Mouse (Mus musculus) hindbrain, embryonic 15.5 days (tissue): Measurements from ENCODE around the gene Cass4. TPM values are rescaled to one million over a fixed set of nuclear protein-coding genes. Genes with fewer than 3 reads are reported as not detected.
A peak's percentile ranks its signal among the peaks of the same experiment; 100 is the strongest.

Experiments used
- ATAC-seq: fragments of 200-750 bp; cut with Nextera tagmentation; 2 replicates; pipeline ENCODE4 v1.8.0; 2017; ENCODE audit warnings: low read depth, moderate number of reproducible peaks, moderate TSS enrichment; ENCODE audit not compliant: low FRiP score
- H3K27ac ChIP-seq: fragments of 300-500 bp; sonication (generic); replicated peaks from 2 replicates; pipeline ENCODE4 v1.5.1; 2015; ENCODE audit warnings: mild to moderate bottlenecking, inconsistent platforms
- H3K27me3 ChIP-seq: fragments of 300-500 bp; sonication (generic); 2 replicates; pipeline ENCODE4 v1.6.1; 2015; ENCODE audit warnings: control low read depth, inconsistent platforms
- H3K36me3 ChIP-seq: fragments of 300-500 bp; sonication (generic); 2 replicates; pipeline ENCODE4 v1.6.1; 2015; ENCODE audit warnings: control low read depth, inconsistent platforms
- H3K4me1 ChIP-seq: fragments of 300-500 bp; sonication (generic); replicated peaks from 2 replicates; pipeline ENCODE4 v1.6.1; 2015; ENCODE audit warnings: control low read depth, inconsistent platforms
- H3K4me2 ChIP-seq: fragments of 300-500 bp; sonication (generic); 2 replicates; pipeline ENCODE4 v1.6.1; 2015; ENCODE audit warnings: moderate library complexity, mild to moderate bottlenecking, inconsistent platforms
- H3K4me3 ChIP-seq: fragments of 300-500 bp; sonication (generic); 2 replicates; pipeline ENCODE4 v1.5.1; 2015; ENCODE audit warnings: mild to moderate bottlenecking, inconsistent platforms
- H3K9ac ChIP-seq: fragments of 300-500 bp; sonication (generic); 2 replicates; pipeline ENCODE4 v1.6.1; 2015; ENCODE audit warnings: inconsistent platforms
- H3K9me3 ChIP-seq: fragments of 300-500 bp; sonication (generic); 2 replicates; pipeline ENCODE4 v1.6.1; 2016; ENCODE audit warnings: control low read depth, inconsistent platforms
- WGBS: fragments of 180-500 bp; shearing (Covaris S2); methylation state at CpG from one replicate; pipeline ENCODE4 v1.1.7; 2015; 5-methylcytosine and 5-hydroxymethylcytosine counted together
- polyA plus RNA-seq: library from polyadenylated mRNA; unstranded; fragments of >200 nt; fragmentation: Nextera tagmentation; extraction: Ambion mirVana; gene quantifications from 2 replicates; pipeline ENCODE4 v1.2.1, GENCODE M21; 2015

Gene Cass4
- polyA plus RNA-seq = 0.13 and 0.20 TPM in 2 replicates

DNA sequence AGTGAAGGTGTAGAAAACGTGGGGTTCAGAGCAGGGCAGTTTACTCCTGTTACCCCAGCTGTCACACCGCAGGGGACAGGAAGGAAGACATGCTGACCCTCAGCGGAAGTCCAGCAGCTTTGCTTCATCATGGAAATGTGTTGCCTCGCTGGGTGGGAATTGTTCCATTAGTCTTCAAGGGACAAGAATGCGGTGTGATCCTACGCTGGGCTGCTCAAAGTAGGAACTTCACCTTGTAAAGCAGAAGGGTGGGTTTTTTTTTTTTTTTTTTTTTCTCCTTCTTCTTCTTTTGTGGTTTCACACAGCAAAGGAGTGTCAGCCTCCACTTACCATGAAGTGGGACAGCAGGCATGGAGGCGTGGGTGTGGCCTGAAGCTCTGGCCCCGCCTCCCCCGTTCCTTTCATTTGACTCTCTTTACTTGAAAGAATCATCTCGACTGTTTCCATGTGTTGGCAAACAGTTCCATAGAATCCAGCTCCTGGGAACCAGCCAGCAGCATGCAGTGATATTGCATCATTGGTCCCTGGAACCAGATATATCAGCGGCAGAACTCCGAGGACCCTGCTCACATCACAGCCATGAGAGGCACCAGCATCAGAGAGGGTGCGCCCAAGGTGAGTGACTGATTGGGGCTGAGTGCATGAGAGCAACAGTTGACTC lies at the start of gene Cass4:
Gene Cass4 (plus strand): TSS at position 404 of the 661 bp plus-strand sequence.
- no peaks in the 10 kb centered on the region for H3K4me1 ChIP-seq
- no peaks in the 10 kb centered on the region for H3K36me3 ChIP-seq
- no peak for ATAC-seq
- H3K4me2 ChIP-seq = no peak within 1 kb of the TSS
- H3K4me3 ChIP-seq = no peak within 1 kb of the TSS
- no peak within 1 kb of the TSS for H3K27ac ChIP-seq
- 42% methylated on average over 13 of the region's 13 CpGs for WGBS
- no peak within 1 kb of the TSS for H3K9ac ChIP-seq
- H3K9me3 ChIP-seq = no peaks in the 10 kb centered on the region
- H3K27me3 ChIP-seq = no peaks in the 10 kb centered on the region

DNA sequence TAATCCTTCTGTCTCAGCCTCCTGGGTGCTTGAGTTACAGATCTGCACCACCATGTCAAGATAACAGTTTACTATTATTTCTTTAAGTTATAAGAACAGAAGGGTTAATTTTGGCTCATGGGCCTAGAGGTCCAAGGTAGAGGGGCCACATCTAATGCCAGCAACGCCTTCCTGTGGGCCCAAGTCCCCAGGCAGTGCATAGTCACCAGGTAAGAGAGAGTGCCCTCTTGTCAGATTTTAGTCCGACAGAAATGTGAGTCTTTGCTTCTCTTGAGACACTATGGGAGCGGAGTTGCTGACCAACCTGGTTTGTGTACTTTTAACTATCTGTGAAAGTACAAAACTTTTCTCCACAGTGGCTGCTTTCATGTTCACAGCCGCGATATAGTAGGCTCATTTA lies 48.9 kb upstream of the Cass4 start:
- no peaks in the 10 kb centered on the region for H3K36me3 ChIP-seq
- no peaks in the 10 kb centered on the region for H3K27me3 ChIP-seq
- peak overlapping the region; percentile 18 for H3K27ac ChIP-seq
- peaks cover 35% of the 10 kb centered on the region for H3K4me1 ChIP-seq
- no peaks in the 10 kb centered on the region for H3K9me3 ChIP-seq
- H3K4me3 ChIP-seq = peak overlapping the region; percentile 57
- WGBS = 42% methylated on average over 5 of the region's 5 CpGs
- H3K4me2 ChIP-seq = peak overlapping the region; percentile 97
- no peak overlapping the region for H3K9ac ChIP-seq
- ATAC-seq = 0 out of 2 replicates have a peak, but pooled peaks have one; percentile 5

DNA sequence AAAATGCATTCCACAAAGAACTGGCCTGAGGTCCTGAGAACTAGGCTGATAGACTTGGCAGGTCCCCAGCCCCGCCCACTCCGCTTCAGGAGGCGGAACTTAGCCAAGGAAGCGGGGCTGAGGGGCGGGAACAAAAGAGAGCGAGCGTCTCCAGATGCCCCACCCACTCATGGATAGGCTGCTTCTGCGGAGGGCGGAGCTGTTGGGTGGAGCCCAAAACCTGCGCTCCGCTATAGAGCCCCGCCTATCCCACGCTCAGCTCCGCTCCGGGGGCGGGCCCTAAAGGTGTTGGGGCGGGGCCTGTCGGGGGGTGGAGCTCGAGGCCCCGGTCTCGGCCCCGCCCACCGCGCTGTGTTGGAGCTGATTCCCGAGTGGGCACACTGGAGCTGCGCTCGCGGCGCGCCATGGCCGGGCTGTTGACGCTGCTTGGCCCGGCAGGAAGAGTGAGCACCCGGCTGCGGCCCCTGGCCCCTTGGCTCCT lies 48.3 kb upstream of the Cass4 start, which contains the start of gene Fam210b:
Gene Fam210b (plus strand): TSS at position 308 of the 481 bp plus-strand sequence.
- ATAC-seq = peak; percentile 96
- Histone ChIP-seq H3K9ac (peak within 1 kb of the TSS; percentile 58), H3K27me3 (no peaks in the 10 kb centered on the region), H3K36me3 (no peaks in the 10 kb centered on the region), H3K4me2 (peak within 1 kb of the TSS; percentile 97), H3K4me1 (peaks cover 35% of the 10 kb centered on the region), H3K9me3 (no peaks in the 10 kb centered on the region), H3K4me3 (peak within 1 kb of the TSS; percentile 57), H3K27ac (peak within 1 kb of the TSS; percentile 57)
- WGBS = under 1% methylated on average over 35 of the region's 35 CpGs

DNA sequence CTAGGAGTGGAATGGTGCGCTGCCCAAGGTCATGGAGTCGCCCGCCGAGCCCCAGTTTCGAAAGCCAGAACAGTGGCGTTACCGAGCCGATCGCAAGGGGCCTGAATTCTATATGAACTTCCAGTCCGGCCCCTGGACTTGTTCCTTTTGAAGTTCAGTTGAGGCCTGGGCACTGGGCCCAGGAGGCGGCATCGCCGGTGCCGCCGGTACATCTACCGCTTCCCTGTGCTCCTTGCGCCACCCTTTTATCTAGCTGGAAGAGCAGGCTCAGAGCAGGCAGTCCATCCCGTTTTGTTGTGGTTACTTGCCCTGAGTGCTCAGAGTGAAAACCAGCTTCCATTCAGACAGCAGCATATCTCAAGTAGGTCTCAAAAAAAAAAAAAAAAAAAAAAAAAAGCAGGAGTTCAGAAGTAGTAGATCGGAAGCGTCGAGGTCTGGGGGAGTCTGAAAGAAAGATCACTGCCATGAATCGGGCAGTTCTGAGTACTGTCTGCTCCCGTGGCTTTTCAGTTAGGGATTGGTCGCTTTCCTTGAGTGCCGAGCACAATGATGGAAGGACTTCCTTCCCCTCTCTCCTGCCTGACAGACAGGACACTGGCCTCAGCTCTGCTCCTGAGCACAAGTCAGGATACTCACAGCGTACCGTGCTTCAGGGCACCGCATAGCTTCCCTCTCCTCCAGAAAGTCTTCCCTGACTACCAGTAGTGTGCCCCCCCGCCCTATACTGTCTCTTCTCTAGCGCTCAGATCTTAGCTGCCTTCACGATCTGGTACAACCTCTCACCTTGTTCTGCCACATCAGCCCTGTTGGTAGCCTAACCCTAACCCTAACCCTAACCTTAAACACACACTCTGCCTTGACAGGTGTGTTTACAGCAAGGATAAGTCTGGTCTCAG lies 47.3 kb upstream of the Cass4 start:
- peak; percentile 7; the same call in 1 of the 2 replicates for ATAC-seq

DNA sequence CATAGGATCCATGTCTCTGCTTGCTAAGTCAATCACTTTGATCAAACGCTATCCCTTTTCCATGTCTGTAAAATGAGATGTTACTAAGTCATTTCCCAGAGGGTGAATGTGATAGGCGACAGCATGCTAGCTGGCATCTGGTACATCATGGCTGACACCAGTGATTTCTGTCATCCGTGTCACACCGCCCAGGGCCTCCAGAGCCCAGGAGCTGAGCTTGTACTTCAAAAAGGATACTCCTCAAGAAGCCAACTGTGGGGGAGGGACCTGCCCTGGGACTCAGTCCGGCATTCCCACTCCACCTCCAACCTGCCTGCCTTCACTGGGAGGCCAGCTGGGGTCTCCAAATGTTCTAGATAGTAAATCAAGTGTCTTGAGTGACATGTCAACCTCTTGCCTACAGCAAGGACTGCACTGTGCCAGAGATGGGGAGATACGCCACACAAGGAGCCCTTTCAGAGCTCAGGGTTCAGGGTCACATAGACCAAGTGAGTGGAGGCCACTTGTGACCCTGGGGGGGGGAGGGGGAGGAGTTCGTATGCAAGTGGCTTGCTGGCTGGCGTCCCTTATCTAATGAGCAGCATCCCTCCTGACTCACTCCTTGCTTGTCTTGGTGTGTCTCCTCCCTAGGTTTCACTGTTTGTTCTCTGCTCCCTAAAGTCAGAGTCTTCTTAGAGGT lies 46.5 kb upstream of the Cass4 start:
- no peak overlapping the region for H3K9ac ChIP-seq

More for the DNA sequence above, 47.3 kb upstream of the Cass4 start:
- Histone ChIP-seq H3K36me3 (no peaks in the 10 kb centered on the region), H3K27ac (no peak overlapping the region), H3K4me3 (peak overlapping the region; percentile 57), H3K4me2 (peak overlapping the region; percentile 97), H3K27me3 (no peaks in the 10 kb centered on the region), H3K9me3 (no peaks in the 10 kb centered on the region), H3K9ac (peak overlapping the region; percentile 58), H3K4me1 (peaks cover 35% of the 10 kb centered on the region)
- 10% methylated on average over 31 of the region's 31 CpGs for WGBS

DNA sequence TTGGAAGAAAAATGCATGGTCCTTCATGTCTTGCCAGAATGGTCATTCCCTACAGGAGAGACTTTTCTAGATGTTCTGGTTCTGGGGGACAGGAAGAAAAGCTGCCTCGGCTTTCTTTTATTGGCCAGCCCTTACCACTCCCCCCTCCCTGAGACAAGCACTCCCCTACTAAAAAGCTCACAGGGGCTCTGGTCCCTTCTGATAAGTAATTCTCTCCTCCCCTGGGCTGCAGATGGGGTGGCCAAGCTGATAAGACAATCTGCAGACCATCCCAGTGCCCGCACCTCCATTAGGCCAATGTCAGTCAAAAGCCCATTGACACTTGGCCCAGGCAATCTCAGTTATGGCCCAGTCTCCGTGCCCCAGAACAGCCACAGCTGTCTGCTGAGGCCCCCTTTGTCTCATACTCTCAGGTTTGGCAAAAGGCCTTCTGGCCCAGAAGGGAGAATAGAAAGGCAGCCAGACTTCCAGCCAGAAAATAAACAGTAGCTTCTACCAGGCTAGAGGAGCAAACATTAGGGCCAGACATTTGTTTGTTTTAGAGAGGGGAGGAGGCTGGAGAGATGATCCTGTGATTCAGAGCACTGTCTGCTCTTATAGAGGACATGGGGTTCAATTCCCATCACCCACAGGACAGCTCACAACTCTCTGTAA lies 45.2 kb upstream of the Cass4 start:
- WGBS = 43% methylated on average over 3 of the region's 3 CpGs
- 0 out of 2 replicates have a peak overlapping the region, but pooled peaks have one; percentile 3 for H3K4me2 ChIP-seq

More for the DNA sequence above, 46.5 kb upstream of the Cass4 start:
- peak overlapping the region; percentile 57; the same call in 1 of the 2 replicates for H3K4me3 ChIP-seq
- H3K36me3 ChIP-seq = no peaks in the 10 kb centered on the region
- WGBS = 60% methylated on average over 8 of the region's 8 CpGs
- H3K4me1 ChIP-seq = peaks cover 32% of the 10 kb centered on the region
- peak overlapping the region; percentile 97 for H3K4me2 ChIP-seq
- no peak overlapping the region for H3K27ac ChIP-seq
- no peaks in the 10 kb centered on the region for H3K9me3 ChIP-seq
- no peaks in the 10 kb centered on the region for H3K27me3 ChIP-seq
- ATAC-seq = no peak

DNA sequence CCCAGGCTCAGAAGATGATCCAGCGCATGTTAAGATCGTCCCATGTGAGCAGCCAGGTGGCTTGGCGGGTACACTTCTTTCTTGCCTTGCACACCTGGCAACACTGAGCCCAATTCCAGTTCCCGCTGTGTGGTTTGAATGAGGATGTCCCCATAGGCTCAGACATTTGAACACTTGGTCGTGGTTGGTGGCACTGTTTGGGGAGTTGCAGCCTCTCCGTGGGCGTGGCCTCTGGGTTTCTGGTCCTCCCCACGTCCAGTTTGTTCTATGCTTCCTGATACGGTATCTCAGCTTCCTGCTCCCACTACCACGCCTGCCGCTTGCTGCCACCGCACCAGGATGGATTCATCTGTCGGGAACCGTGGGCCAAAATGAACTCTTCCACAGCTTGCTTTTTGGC lies 43.8 kb upstream of the Cass4 start:
- Histone ChIP-seq H3K4me3 (no peak overlapping the region), H3K4me1 (peaks cover 42% of the 10 kb centered on the region), H3K9me3 (no peaks in the 10 kb centered on the region), H3K27ac (no peak overlapping the region), H3K36me3 (no peaks in the 10 kb centered on the region), H3K9ac (no peak overlapping the region), H3K27me3 (no peaks in the 10 kb centered on the region), H3K4me2 (no peak overlapping the region)
- 80% methylated on average over 14 of the region's 14 CpGs for WGBS
- ATAC-seq = no peak

More for the DNA sequence above, 45.2 kb upstream of the Cass4 start:
- no peak overlapping the region for H3K4me3 ChIP-seq
- H3K27ac ChIP-seq = peak overlapping the region; percentile 49
- no peaks in the 10 kb centered on the region for H3K27me3 ChIP-seq
- no peak for ATAC-seq
- no peaks in the 10 kb centered on the region for H3K36me3 ChIP-seq
- H3K9me3 ChIP-seq = no peaks in the 10 kb centered on the region
- no peak overlapping the region for H3K9ac ChIP-seq
- peaks cover 43% of the 10 kb centered on the region for H3K4me1 ChIP-seq

DNA sequence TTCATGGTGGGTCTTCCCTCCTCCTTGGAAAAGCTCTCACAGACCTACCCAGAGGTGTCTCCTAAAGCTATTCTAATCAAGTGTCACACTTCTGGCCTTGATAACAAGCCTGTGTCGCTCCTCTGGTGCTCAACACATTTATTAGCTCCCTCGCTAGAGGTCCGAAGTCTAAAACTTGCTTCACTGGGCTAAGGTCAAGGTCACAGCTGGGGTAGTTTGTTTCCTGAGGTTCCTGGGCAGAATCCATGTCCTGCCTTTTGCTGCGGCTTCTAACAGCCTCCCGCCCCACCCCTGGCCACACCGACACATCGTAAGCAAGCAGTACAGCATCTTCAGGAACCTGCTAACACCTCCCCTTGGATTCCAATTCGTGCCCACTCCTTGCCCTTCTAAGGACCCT lies 42.8 kb upstream of the Cass4 start:
- H3K9ac ChIP-seq = no peak overlapping the region
- no peak overlapping the region for H3K27ac ChIP-seq
- no peaks in the 10 kb centered on the region for H3K27me3 ChIP-seq
- no peak for ATAC-seq
- H3K4me3 ChIP-seq = no peak overlapping the region
- no peaks in the 10 kb centered on the region for H3K36me3 ChIP-seq
- H3K4me1 ChIP-seq = peaks cover 37% of the 10 kb centered on the region
- H3K4me2 ChIP-seq = no peak overlapping the region
- H3K9me3 ChIP-seq = no peaks in the 10 kb centered on the region
- 79% methylated on average over 8 of the region's 8 CpGs for WGBS

DNA sequence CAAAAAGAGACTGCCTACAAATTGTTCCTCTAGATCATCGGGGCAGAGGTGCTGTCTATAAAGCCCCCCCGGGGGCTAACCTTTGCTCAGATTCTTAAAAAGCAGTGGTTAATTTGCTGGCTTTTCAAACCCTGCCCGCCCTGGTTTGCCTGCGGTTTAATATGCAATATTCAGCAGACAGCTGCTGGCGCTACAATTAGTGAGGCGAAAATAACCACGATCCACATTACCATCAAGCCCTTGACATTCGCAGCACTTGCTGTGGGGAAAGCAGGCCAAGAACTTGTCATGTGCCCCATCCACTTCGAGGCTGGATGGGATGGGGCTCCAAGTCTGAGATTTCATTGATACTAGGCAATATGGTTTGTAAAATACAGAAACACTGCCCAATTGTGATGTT lies 40.4 kb upstream of the Cass4 start:
- WGBS = 40% methylated on average over 9 of the region's 9 CpGs
- H3K9ac ChIP-seq = no peak overlapping the region
- no peak overlapping the region for H3K4me3 ChIP-seq

DNA sequence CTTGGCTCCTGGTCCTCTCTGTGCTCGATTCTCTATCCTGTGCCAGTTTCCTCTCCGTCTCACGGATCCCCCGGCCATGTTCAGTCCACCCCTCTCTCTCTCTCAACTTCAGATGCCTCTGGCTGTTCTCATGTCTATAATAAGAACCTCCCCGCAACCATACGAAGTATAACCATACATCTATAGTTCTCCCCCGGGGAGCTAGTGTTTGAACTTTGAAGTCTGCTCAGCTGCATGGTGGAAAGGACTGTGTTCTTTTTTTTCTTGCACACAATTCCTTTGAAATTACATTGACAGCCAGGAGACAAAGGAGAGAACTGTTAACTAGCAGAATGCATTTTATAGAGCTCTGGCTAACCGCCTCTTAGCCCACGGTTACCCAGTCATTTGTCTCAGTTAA lies 38.8 kb upstream of the Cass4 start:
- Histone ChIP-seq H3K4me2 (no peak overlapping the region), H3K36me3 (no peaks in the 10 kb centered on the region), H3K9ac (no peak overlapping the region), H3K27ac (no peak overlapping the region), H3K4me1 (peaks cover 14% of the 10 kb centered on the region), H3K4me3 (no peak overlapping the region), H3K27me3 (no peaks in the 10 kb centered on the region), H3K9me3 (no peaks in the 10 kb centered on the region)
- no peak for ATAC-seq
- WGBS = 50% methylated on average over 9 of the region's 9 CpGs

More for the DNA sequence above, 40.4 kb upstream of the Cass4 start:
- no peaks in the 10 kb centered on the region for H3K9me3 ChIP-seq
- no peaks in the 10 kb centered on the region for H3K36me3 ChIP-seq
- H3K27me3 ChIP-seq = no peaks in the 10 kb centered on the region
- H3K4me1 ChIP-seq = peaks cover 24% of the 10 kb centered on the region
- no peak overlapping the region; the same call in 1 of the 2 replicates for H3K27ac ChIP-seq
- H3K4me2 ChIP-seq = no peak overlapping the region
- ATAC-seq = no peak

DNA sequence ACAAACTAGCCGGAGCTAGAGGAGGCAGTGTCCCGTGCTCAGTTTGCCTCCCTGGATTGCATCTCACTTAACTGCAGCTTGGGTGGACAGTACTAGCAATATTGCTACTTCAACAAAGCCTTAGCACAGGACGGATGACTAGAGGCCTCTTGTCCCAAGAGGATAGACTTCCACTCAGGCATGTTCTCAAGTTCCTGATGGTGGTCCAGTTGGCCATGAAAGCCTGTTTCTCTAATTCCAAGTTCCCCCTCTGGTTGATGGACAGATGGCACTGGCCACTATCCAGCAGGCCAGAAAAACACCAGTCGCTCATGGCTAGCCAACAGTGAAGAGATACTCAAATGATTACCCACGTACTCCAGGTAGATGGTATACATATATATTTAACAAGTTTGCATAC lies 37.8 kb upstream of the Cass4 start:
- no peak overlapping the region for H3K9ac ChIP-seq
- H3K27me3 ChIP-seq = no peaks in the 10 kb centered on the region
- H3K4me2 ChIP-seq = no peak overlapping the region
- H3K9me3 ChIP-seq = no peaks in the 10 kb centered on the region
- H3K36me3 ChIP-seq = no peaks in the 10 kb centered on the region
- H3K4me1 ChIP-seq = peaks cover 14% of the 10 kb centered on the region
- 77% methylated on average over 5 of the region's 5 CpGs for WGBS
- ATAC-seq = no peak
- no peak overlapping the region for H3K27ac ChIP-seq
- no peak overlapping the region for H3K4me3 ChIP-seq
